Comparison of ENCODE assay signal across 9 mouse cellular contexts in the genomic region with DNA sequence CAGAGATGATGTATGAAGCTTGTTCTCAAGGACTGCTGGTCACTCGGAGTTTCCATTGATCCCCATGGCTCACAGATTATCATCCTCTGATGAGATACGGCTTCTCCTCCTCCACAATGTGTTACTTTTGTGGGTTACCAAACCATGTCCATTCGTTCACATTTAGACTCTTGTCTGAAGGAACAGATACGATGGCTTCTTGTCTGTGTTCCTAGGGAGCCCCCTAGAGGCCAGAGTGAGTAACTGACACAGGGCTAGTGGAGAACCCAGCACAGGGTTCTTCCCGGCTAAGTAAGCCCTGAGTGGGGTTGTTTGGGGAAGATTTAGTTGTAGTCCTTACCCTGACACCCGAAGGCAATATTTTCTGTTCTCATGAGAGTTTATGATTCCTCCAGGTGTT. TPM values are rescaled to one million over a fixed set of nuclear protein-coding genes. Genes with fewer than 3 reads are reported as not detected.
DNase-seq lines count a peak whose midpoint lies in the region; ATAC-seq lines count a peak whose summit lies in the region.
"Had no signal": no experiment of that assay in that cellular context is flagged by ENCODE, and none has a peak within 500 bp of the region (broad histone marks: within the 10 kb centered on the region; RNA-seq: fewer than 3 reads in every experiment).

No protein-coding gene starts in this region.

- peak; percentile 94 for DNase-seq in MN1 (ENCODE audit: low spot score)
- peak; percentile 60 for DNase-seq in c-Kit-negative CD71-positive TER-119-positive erythroid progenitor cells, embryonic 14.5 days (ENCODE audit: low read depth, low spot score)
- peak; percentile 72 for DNase-seq in forebrain, embryonic 11.5 days (ENCODE audit: low spot score)
- DNase-seq in hindbrain, embryonic 11.5 days (ENCODE audit: low spot score): peak; percentile 85
- peak; percentile 52 to 64 for DNase-seq in layer of hippocampus, adult 8-10 months (ENCODE audit: low spot score in 2 of 2)
- peak; percentile 80 for DNase-seq in right cerebral cortex, adult 18-20 months
- peak; percentile 75 for DNase-seq in thymus, postnatal 4 days

- H3K27ac ChIP-seq in forebrain, embryonic 11.5 days (ENCODE audit: low read depth, low read length): no peak overlapping the region
- no peak overlapping the region for H3K27ac ChIP-seq in hindbrain, embryonic 11.5 days (ENCODE audit: low read depth, low read length)
- no peak overlapping the region for H3K27ac ChIP-seq in lung, embryonic 15.5 days
- H3K27ac ChIP-seq: macrophage had no signal

- 0 out of 2 replicates have a peak, but pooled peaks have one; percentile 44 for ATAC-seq in forebrain, embryonic 11.5 days (replicated peaks; ENCODE audit: low FRiP score)
- ATAC-seq in hindbrain, embryonic 11.5 days (ENCODE audit: low FRiP score): peak; percentile 61
- peak; percentile 47; the same call in 1 of the 2 replicates for ATAC-seq in lung, embryonic 15.5 days (ENCODE audit: borderline replicate concordance, extremely low read depth, low FRiP score, low TSS enrichment)

- 8% methylated on average over 6 of the region's 6 CpGs for WGBS in forebrain, embryonic 11.5 days
- 12% methylated on average over 6 of the region's 6 CpGs for WGBS in hindbrain, embryonic 11.5 days
- 5% methylated on average over 6 of the region's 6 CpGs for WGBS in lung, embryonic 15.5 days

- H3K4me1 ChIP-seq in forebrain, embryonic 11.5 days (replicated peaks; ENCODE audit: control insufficient read depth, insufficient read depth, low read length): no peaks in the 10 kb centered on the region; the same call in 1 of the 2 replicates
- H3K4me1 ChIP-seq in hindbrain, embryonic 11.5 days (replicated peaks; ENCODE audit: control insufficient read depth, insufficient read depth, low read length): 0 out of 2 replicates have a peak, but pooled peaks cover 2% of the 10 kb centered on the region
- H3K4me1 ChIP-seq in lung, embryonic 15.5 days: peaks cover 14% of the 10 kb centered on the region

- no peak overlapping the region for H3K4me3 ChIP-seq in forebrain, embryonic 11.5 days (ENCODE audit: low read depth, low read length)
- H3K4me3 ChIP-seq in hindbrain, embryonic 11.5 days (ENCODE audit: low read depth, low read length): no peak overlapping the region
- H3K4me3 ChIP-seq in lung, embryonic 15.5 days: no peak overlapping the region

- H3K4me2 ChIP-seq in forebrain, embryonic 11.5 days (ENCODE audit: low read depth, low read length, severe bottlenecking): no peak overlapping the region
- no peak overlapping the region for H3K4me2 ChIP-seq in hindbrain, embryonic 11.5 days (replicated peaks; ENCODE audit: low read depth, low read length)
- no peak overlapping the region for H3K4me2 ChIP-seq in lung, embryonic 15.5 days

- H3K9me3 ChIP-seq in forebrain, embryonic 11.5 days (ENCODE audit: control insufficient read depth, low read length): peaks cover 2% of the 10 kb centered on the region; the same call in 1 of the 2 replicates
- H3K9me3 ChIP-seq in hindbrain, embryonic 11.5 days (ENCODE audit: control insufficient read depth, low read length): no peaks in the 10 kb centered on the region
- H3K9me3 ChIP-seq in lung, embryonic 15.5 days: no peaks in the 10 kb centered on the region

- no peaks in the 10 kb centered on the region for H3K36me3 ChIP-seq in forebrain, embryonic 11.5 days (ENCODE audit: control insufficient read depth, insufficient read depth, low read length)
- no peaks in the 10 kb centered on the region for H3K36me3 ChIP-seq in hindbrain, embryonic 11.5 days (ENCODE audit: control insufficient read depth, insufficient read depth, low read length)
- no peaks in the 10 kb centered on the region for H3K36me3 ChIP-seq in lung, embryonic 15.5 days

- H3K9ac ChIP-seq in forebrain, embryonic 11.5 days (ENCODE audit: low read length): no peak overlapping the region
- H3K9ac ChIP-seq in hindbrain, embryonic 11.5 days (ENCODE audit: low read depth, low read length): no peak overlapping the region
- H3K9ac ChIP-seq in lung, embryonic 15.5 days: no peak overlapping the region

- H3K27me3 ChIP-seq in forebrain, embryonic 11.5 days (ENCODE audit: control insufficient read depth, insufficient read depth, low read length): peaks cover 9% of the 10 kb centered on the region; the same call in 1 of the 2 replicates
- H3K27me3 ChIP-seq in hindbrain, embryonic 11.5 days (ENCODE audit: control insufficient read depth, insufficient read depth, low read length): peaks cover 3% of the 10 kb centered on the region; the same call in 1 of the 2 replicates
- H3K27me3 ChIP-seq in lung, embryonic 15.5 days: peaks cover 12% of the 10 kb centered on the region; the same call in 1 of the 2 replicates

RNA-seq across cellular contexts. Expression of a gene that starts 8.3 kb away (rescaled TPM):
- 72.8 and 79.8 TPM in 2 replicates for polyA plus RNA-seq in forebrain, embryonic 11.5 days (2014; fragmentation: Nextera tagmentation; extraction: Ambion mirVana)
- polyA plus RNA-seq in hindbrain, embryonic 11.5 days (2014; fragmentation: Nextera tagmentation; extraction: Ambion mirVana): 76.3 and 97.6 TPM in 2 replicates
- total RNA-seq in layer of hippocampus, adult 8-10 months (2022): 10 to 100 TPM; 33.6 to 53.2 (median 41.5) TPM
- 52.6 and 57.2 TPM in 2 replicates for polyA plus RNA-seq in lung, embryonic 15.5 days (2015; fragmentation: Nextera tagmentation; extraction: Ambion mirVana)

RNA-seq across cellular contexts. Expression of a gene that starts 21.7 kb away (rescaled TPM):
- 0.16 and 0.47 TPM in 2 replicates for polyA plus RNA-seq in forebrain, embryonic 11.5 days (2014; fragmentation: Nextera tagmentation; extraction: Ambion mirVana)
- polyA plus RNA-seq in hindbrain, embryonic 11.5 days (2014; fragmentation: Nextera tagmentation; extraction: Ambion mirVana): 0.32 and 1.3 TPM in 2 replicates
- total RNA-seq in layer of hippocampus, adult 8-10 months (2022): 1 to 10 TPM in 2 of 4 experiments, under 1 TPM in 2; 0.41 to 3.4 (median 1.2) TPM
- 8.0 and 8.3 TPM in 2 replicates for polyA plus RNA-seq in lung, embryonic 15.5 days (2015; fragmentation: Nextera tagmentation; extraction: Ambion mirVana)

RNA-seq across cellular contexts. Expression of a gene that starts 54.7 kb away (rescaled TPM):
- 2.5 and 3.3 TPM in 2 replicates for polyA plus RNA-seq in forebrain, embryonic 11.5 days (2014; fragmentation: Nextera tagmentation; extraction: Ambion mirVana)
- 1.9 and 2.7 TPM in 2 replicates for polyA plus RNA-seq in hindbrain, embryonic 11.5 days (2014; fragmentation: Nextera tagmentation; extraction: Ambion mirVana)
- 10 to 100 TPM; 18.1 to 22.0 (median 18.8) TPM for total RNA-seq in layer of hippocampus, adult 8-10 months (2022)
- 8.0 and 8.9 TPM in 2 replicates for polyA plus RNA-seq in lung, embryonic 15.5 days (2015; fragmentation: Nextera tagmentation; extraction: Ambion mirVana)
